Mouse (Mus musculus): Measurements from ENCODE around the gene Apoo. TPM values are rescaled to one million over a fixed set of nuclear protein-coding genes. Genes with fewer than 3 reads are reported as not detected.
"Not testable (repeated sequence)": the region's sequence is repeated elsewhere in the genome, so short reads cannot be mapped to it uniquely, and the experiment has no call there.

The Apoo gene
- polyA plus RNA-seq, 1 experiment from 2014 or later = 49.7 TPM

DNA sequence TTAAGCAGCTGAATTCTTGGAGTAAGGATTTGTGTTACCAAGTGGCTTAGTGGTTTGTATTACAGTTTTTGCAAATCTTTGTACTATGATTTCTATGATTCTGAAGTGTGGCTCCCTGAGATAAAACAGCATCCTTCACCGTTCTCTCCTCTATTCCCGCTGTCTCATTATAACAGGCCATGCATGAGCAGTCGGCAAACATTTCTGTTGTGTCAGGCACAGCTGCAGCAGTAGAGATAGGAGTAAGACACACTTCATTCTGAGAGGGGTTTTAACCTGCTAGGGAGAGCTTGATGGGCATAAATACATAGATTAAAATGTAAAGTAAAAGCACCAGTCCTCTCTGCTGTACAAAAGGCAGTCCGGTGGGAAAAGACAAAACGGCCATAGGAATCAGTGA is 11.8 kb downstream of the Apoo start:
- 76% methylated on average over 5 of the region's 5 CpGs for WGBS (ENCODE audit: insufficient replicate concordance)
- Histone ChIP-seq H3K4me3 (ENCODE audit: low read depth, low read length) (no peak overlapping the region), H3K9me3 (ENCODE audit: low read length) (no peaks in the 10 kb centered on the region), H3K36me3 (replicated peaks; ENCODE audit: insufficient read depth, low read length) (0 out of 2 replicates have a peak, but pooled peaks cover 4% of the 10 kb centered on the region), H3K4me1 (ENCODE audit: insufficient read depth) (no peaks in the 10 kb centered on the region), H3K27ac (ENCODE audit: low read depth) (no peak overlapping the region), H3K27me3 (ENCODE audit: insufficient read depth, low read length) (no peaks in the 10 kb centered on the region), H3K9ac (replicated peaks) (no peak overlapping the region), H3K4me2 (ENCODE audit: low read depth, low read length) (no peak overlapping the region)
- DNase-seq (no peak), ATAC-seq (no peak)
- TF ChIP-seq CTCF (IDR thresholded peaks at IDR 0.05; ENCODE audit: low read depth) = no peak
- no peak for TF ChIP-seq EP300 (IDR thresholded peaks at IDR 0.05; ENCODE audit: low read depth)

- 41% methylated on average over 3 of the region's 3 CpGs for WGBS (ENCODE audit: insufficient replicate concordance)
- DNase-seq = no peak
Observed at GRCm38 (mm10) chrX:94408975-94409374, 42.1 kb downstream of the Apoo start.

GRCm38 (mm10) chrX:94420210-94420609 is 53.3 kb downstream of the Apoo start:
- peaks cover 5% of the 10 kb centered on the region; the same call in 1 of the 2 replicates for H3K36me3 ChIP-seq (replicated peaks; ENCODE audit: insufficient read depth, low read length)
- 90% methylated on average over 2 of the region's 2 CpGs for WGBS (ENCODE audit: insufficient replicate concordance)
- DNase-seq (no peak), ATAC-seq (no peak)
- no peak overlapping the region for H3K9ac ChIP-seq (replicated peaks)
- H3K27ac ChIP-seq (ENCODE audit: low read depth) = no peak overlapping the region
- H3K4me1 ChIP-seq (ENCODE audit: insufficient read depth) = no peaks in the 10 kb centered on the region
- H3K27me3 ChIP-seq (ENCODE audit: insufficient read depth, low read length) = no peaks in the 10 kb centered on the region
- no peak overlapping the region for H3K4me3 ChIP-seq (ENCODE audit: low read depth, low read length)
- H3K9me3 ChIP-seq (ENCODE audit: low read length) = no peaks in the 10 kb centered on the region
- no peak for TF ChIP-seq EP300 (IDR thresholded peaks at IDR 0.05; ENCODE audit: low read depth)
- TF ChIP-seq CTCF (IDR thresholded peaks at IDR 0.05; ENCODE audit: low read depth) = peak; percentile 45
- no peak overlapping the region for H3K4me2 ChIP-seq (ENCODE audit: low read depth, low read length)

More at GRCm38 (mm10) chrX:94408975-94409374, 42.1 kb downstream of the Apoo start:
- H3K27ac ChIP-seq (ENCODE audit: low read depth) = no peak overlapping the region
- no peaks in the 10 kb centered on the region for H3K36me3 ChIP-seq (replicated peaks; ENCODE audit: insufficient read depth, low read length)
- no peaks in the 10 kb centered on the region for H3K4me1 ChIP-seq (ENCODE audit: insufficient read depth)
- no peaks in the 10 kb centered on the region for H3K27me3 ChIP-seq (ENCODE audit: insufficient read depth, low read length)
- TF ChIP-seq CTCF (IDR thresholded peaks at IDR 0.05; ENCODE audit: low read depth) = no peak
- TF ChIP-seq EP300 (IDR thresholded peaks at IDR 0.05; ENCODE audit: low read depth) = no peak
- H3K4me3 ChIP-seq (ENCODE audit: low read depth, low read length) = no peak overlapping the region
- H3K4me2 ChIP-seq (ENCODE audit: low read depth, low read length) = no peak overlapping the region
- ATAC-seq = no peak
- no peak overlapping the region for H3K9ac ChIP-seq (replicated peaks)
- H3K9me3 ChIP-seq (ENCODE audit: low read length) = no peaks in the 10 kb centered on the region

GRCm38 (mm10) chrX:94431548-94432375 is 64.8 kb downstream of the Apoo start:
- peak; percentile 40; the same call in 1 of the 2 replicates for ATAC-seq
- H3K27me3 ChIP-seq (ENCODE audit: insufficient read depth, low read length) = no peaks in the 10 kb centered on the region
- DNase-seq = no peak
- no peak overlapping the region for H3K9ac ChIP-seq (replicated peaks)
- H3K27ac ChIP-seq (ENCODE audit: low read depth) = no peak overlapping the region
- H3K4me3 ChIP-seq (ENCODE audit: low read depth, low read length) = no peak overlapping the region
- no peaks in the 10 kb centered on the region for H3K36me3 ChIP-seq (replicated peaks; ENCODE audit: insufficient read depth, low read length)
- TF ChIP-seq EP300 (IDR thresholded peaks at IDR 0.05; ENCODE audit: low read depth) (no peak), CTCF (IDR thresholded peaks at IDR 0.05; ENCODE audit: low read depth) (peak; percentile 70)
- no peaks in the 10 kb centered on the region for H3K4me1 ChIP-seq (ENCODE audit: insufficient read depth)
- 31% methylated on average over 9 of the region's 9 CpGs for WGBS (ENCODE audit: insufficient replicate concordance)
- no peaks in the 10 kb centered on the region for H3K9me3 ChIP-seq (ENCODE audit: low read length)
- H3K4me2 ChIP-seq (ENCODE audit: low read depth, low read length) = no peak overlapping the region

DNA sequence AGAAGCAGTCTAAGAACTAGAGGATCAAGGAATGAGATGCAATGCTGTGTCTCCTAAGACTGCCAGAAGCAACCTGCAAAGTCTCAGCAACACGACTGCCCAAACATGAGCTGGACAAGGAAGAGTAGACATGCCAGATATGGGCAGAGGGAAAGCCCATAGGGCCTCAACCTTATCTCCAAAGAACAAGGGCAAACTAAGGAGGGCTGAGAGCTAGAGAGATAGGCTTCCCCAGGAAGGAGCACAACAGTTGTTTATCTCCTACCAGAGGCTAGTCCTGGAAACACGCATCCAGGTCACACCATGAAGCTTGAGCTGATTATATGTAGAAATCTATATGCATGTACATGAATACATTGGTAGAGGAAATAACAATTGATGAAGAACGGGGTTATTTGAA is 78.5 kb downstream of the Apoo start:
- not testable (repeated sequence) for H3K27me3 ChIP-seq (ENCODE audit: insufficient read depth, low read length); H3K4me2 ChIP-seq (ENCODE audit: low read depth, low read length); H3K4me3 ChIP-seq (ENCODE audit: low read depth, low read length); H3K4me1 ChIP-seq (ENCODE audit: insufficient read depth); DNase-seq; H3K9me3 ChIP-seq (ENCODE audit: low read length); H3K36me3 ChIP-seq (replicated peaks; ENCODE audit: insufficient read depth, low read length); H3K9ac ChIP-seq (replicated peaks); H3K27ac ChIP-seq (ENCODE audit: low read depth)
- no CpG with 5 or more reads among the region's 3 CpGs for WGBS (ENCODE audit: insufficient replicate concordance)
- peak; percentile 88 for ATAC-seq

GRCm38 (mm10) chrX:94446021-94446420 is 79.1 kb downstream of the Apoo start:
- peak; percentile 87 for ATAC-seq
- WGBS (ENCODE audit: insufficient replicate concordance) = 78% methylated on average over 2 of the region's 2 CpGs
- H3K9me3 ChIP-seq (ENCODE audit: low read length); H3K36me3 ChIP-seq (replicated peaks; ENCODE audit: insufficient read depth, low read length); H3K4me1 ChIP-seq (ENCODE audit: insufficient read depth); H3K9ac ChIP-seq (replicated peaks); H3K27me3 ChIP-seq (ENCODE audit: insufficient read depth, low read length); DNase-seq; H3K4me3 ChIP-seq (ENCODE audit: low read depth, low read length); H3K4me2 ChIP-seq (ENCODE audit: low read depth, low read length); H3K27ac ChIP-seq (ENCODE audit: low read depth): not testable (repeated sequence)
- TF ChIP-seq EP300 (IDR thresholded peaks at IDR 0.05; ENCODE audit: low read depth) = 0 out of 2 replicates have a peak, but pooled peaks have one; percentile 45

GRCm38 (mm10) chrX:94450047-94450881 is 83.3 kb downstream of the Apoo start:
- not testable (repeated sequence) for ATAC-seq
- 20% methylated on average over 1 of the region's 7 CpGs for WGBS (ENCODE audit: insufficient replicate concordance)

More at GRCm38 (mm10) chrX:94450047-94450881, 83.3 kb downstream of the Apoo start:
- not testable (repeated sequence) for H3K27me3 ChIP-seq (ENCODE audit: insufficient read depth, low read length); H3K9ac ChIP-seq (replicated peaks); H3K27ac ChIP-seq (ENCODE audit: low read depth); H3K4me2 ChIP-seq (ENCODE audit: low read depth, low read length); H3K36me3 ChIP-seq (replicated peaks; ENCODE audit: insufficient read depth, low read length); H3K9me3 ChIP-seq (ENCODE audit: low read length); H3K4me1 ChIP-seq (ENCODE audit: insufficient read depth); DNase-seq; H3K4me3 ChIP-seq (ENCODE audit: low read depth, low read length)

Data from liver, postnatal 0 days (tissue).